Mouse (Mus musculus): ENCODE measurements around the gene Ago3. TPM values are rescaled to one million over a fixed set of nuclear protein-coding genes. Genes with fewer than 3 reads are reported as not detected.

Gene Ago3
- polyA plus RNA-seq, 1 experiment from 2014 or later: 19.9 TPM

DNA sequence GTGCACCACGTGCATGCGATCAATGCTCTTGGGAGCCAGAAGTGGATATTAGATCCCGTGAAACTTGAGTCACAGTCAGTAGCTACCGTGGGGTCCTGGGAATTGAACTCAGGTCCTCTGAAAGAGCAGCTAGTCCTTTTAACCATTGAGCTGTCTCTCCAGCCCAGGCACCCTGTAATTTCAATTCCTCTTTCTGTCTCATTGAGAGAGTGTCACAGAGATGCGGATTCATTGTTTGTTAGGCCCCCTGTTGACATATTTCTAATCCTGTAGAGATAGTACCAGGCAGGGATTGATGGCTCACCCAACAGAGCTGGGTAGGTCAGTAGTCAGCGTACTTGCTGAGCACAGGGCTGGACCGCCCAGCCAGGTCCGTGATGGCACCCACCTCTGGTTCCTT is 139.0 kb downstream of the Ago3 start:
- Histone ChIP-seq H3K9me3 (no peaks in the 10 kb centered on the region), H3K9ac (replicated peaks) (no peak overlapping the region), H3K27me3 (peaks cover 64% of the 10 kb centered on the region), H3K4me1 (peaks cover 6% of the 10 kb centered on the region; the same call in 1 of the 2 replicates), H3K27ac (replicated peaks) (no peak overlapping the region), H3K36me3 (no peaks in the 10 kb centered on the region), H3K4me2 (replicated peaks) (no peak overlapping the region), H3K4me3 (no peak overlapping the region)
- ATAC-seq (ENCODE audit: low FRiP score, low read depth): no peak
- 84% methylated on average over 8 of the region's 8 CpGs for WGBS

DNA sequence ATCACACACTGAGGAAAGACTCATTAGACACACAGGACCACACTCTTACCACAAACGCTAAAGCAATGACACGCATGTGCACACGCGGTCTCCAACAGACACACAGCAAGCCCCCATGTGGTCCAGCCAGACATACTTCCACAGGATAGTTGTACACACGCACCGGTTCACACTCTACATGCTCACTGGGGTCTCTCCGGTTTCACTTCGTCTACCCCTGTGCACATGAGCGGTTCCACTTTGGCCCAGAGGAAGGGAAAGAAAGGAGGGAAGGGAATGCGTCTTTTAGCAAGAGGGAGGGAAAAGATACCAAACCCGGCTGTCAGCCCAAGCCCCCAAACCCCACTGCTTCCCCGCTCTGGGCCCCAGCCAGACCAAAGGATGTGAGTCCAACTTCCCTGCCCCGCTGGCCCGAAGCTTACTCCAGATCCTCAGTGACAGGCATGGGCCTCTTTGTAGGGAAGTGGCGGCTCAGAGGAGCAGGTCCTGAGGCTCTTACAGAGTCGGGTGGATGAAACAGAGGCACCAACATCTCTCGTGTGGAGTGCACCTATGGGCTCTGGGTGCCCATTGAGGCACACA is 141.2 kb downstream of the Ago3 start:
- Histone ChIP-seq H3K36me3 (no peaks in the 10 kb centered on the region), H3K4me1 (peaks cover 6% of the 10 kb centered on the region; the same call in 1 of the 2 replicates), H3K4me2 (replicated peaks) (no peak overlapping the region), H3K4me3 (0 out of 2 replicates have a peak overlapping the region, but pooled peaks have one; percentile 7), H3K27ac (replicated peaks) (no peak overlapping the region), H3K27me3 (peaks cover 71% of the 10 kb centered on the region), H3K9ac (replicated peaks) (no peak overlapping the region), H3K9me3 (no peaks in the 10 kb centered on the region)
- ATAC-seq (ENCODE audit: low FRiP score, low read depth): no peak
- WGBS: 48% methylated on average over 17 of the region's 17 CpGs

- Histone ChIP-seq H3K9ac (replicated peaks) (no peak overlapping the region), H3K4me3 (peak overlapping the region; percentile 39; the same call in 1 of the 2 replicates), H3K9me3 (no peaks in the 10 kb centered on the region), H3K4me1 (peaks cover 6% of the 10 kb centered on the region; the same call in 1 of the 2 replicates), H3K27me3 (peaks cover 73% of the 10 kb centered on the region), H3K4me2 (replicated peaks) (no peak overlapping the region; the same call in 1 of the 2 replicates), H3K36me3 (no peaks in the 10 kb centered on the region), H3K27ac (replicated peaks) (no peak overlapping the region)
- no peak for ATAC-seq (ENCODE audit: low FRiP score, low read depth)
- 28% methylated on average over 11 of the region's 11 CpGs for WGBS
Measured at GRCm38 (mm10) chr4:126287302-126287995, 141.9 kb downstream of the Ago3 start.

- Histone ChIP-seq H3K4me3 (peak within 1 kb of the TSS; percentile 39), H3K4me2 (replicated peaks) (peak within 1 kb of the TSS; percentile 52), H3K36me3 (no peaks in the 10 kb centered on the region), H3K9me3 (no peaks in the 10 kb centered on the region), H3K27me3 (peaks cover 73% of the 10 kb centered on the region), H3K4me1 (peaks cover 6% of the 10 kb centered on the region; the same call in 1 of the 2 replicates), H3K9ac (replicated peaks) (no peak within 1 kb of the TSS; the same call in 1 of the 2 replicates), H3K27ac (replicated peaks) (no peak within 1 kb of the TSS; the same call in 1 of the 2 replicates)
- no peak for ATAC-seq (ENCODE audit: low FRiP score, low read depth)
- whole genome bisulfite sequencing: 3% methylated on average over 34 of the region's 42 CpGs
Measured at GRCm38 (mm10) chr4:126286492-126286891, 142.9 kb downstream of the Ago3 start, which contains the start of gene Col8a2. Gene Col8a2 (plus strand): TSS chr4:126286793.

GRCm38 (mm10) chr4:126283582-126283981 is 145.8 kb downstream of the Ago3 start:
- no peak for ATAC-seq (ENCODE audit: low FRiP score, low read depth)
- WGBS: 88% methylated on average over 8 of the region's 8 CpGs
- 0 out of 2 replicates have a peak overlapping the region, but pooled peaks have one; percentile 0 for H3K9ac ChIP-seq (replicated peaks)
- H3K4me1 ChIP-seq: peaks cover 8% of the 10 kb centered on the region
- no peak overlapping the region for H3K4me3 ChIP-seq
- no peak overlapping the region for H3K27ac ChIP-seq (replicated peaks)
- peaks cover 55% of the 10 kb centered on the region for H3K27me3 ChIP-seq
- no peaks in the 10 kb centered on the region for H3K9me3 ChIP-seq
- H3K4me2 ChIP-seq (replicated peaks): no peak overlapping the region
- no peaks in the 10 kb centered on the region for H3K36me3 ChIP-seq

DNA sequence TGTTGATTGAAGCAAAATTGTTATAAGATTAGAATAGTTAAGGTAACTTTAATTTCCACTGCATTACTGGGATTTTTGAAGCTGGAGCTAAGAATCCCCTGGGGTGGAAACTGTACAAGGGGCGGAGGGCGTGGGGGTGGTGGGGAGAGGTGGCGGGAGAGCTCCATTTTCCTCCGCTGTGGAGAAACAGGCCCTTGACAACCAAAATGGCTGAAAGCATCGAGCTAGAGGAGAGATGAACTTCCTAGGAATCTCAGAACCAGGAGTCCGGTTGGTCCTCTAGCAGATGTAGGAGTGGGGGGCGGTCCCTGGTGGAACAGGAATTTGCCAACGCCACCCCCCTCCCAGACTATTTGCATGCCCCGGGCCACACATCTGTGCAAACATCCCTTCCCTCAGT is 147.7 kb downstream of the Ago3 start:
- 64% methylated on average over 9 of the region's 9 CpGs for WGBS

More for the DNA sequence above, 147.7 kb downstream of the Ago3 start:
- H3K27me3 ChIP-seq: peaks cover 36% of the 10 kb centered on the region
- no peak overlapping the region for H3K27ac ChIP-seq (replicated peaks)
- H3K36me3 ChIP-seq: no peaks in the 10 kb centered on the region
- no peak overlapping the region for H3K4me2 ChIP-seq (replicated peaks)
- no peak overlapping the region for H3K4me3 ChIP-seq
- H3K9me3 ChIP-seq: no peaks in the 10 kb centered on the region
- no peak overlapping the region for H3K9ac ChIP-seq (replicated peaks)
- no peak for ATAC-seq (ENCODE audit: low FRiP score, low read depth)
- peaks cover 12% of the 10 kb centered on the region for H3K4me1 ChIP-seq

Other genes with a start within 250 kb of the Ago3 start
- gene Thrap3, start 226.8 kb downstream of the Ago3 start, polyA plus RNA-seq (2016; fragmentation: Nextera tagmentation; extraction: Ambion mirVana): 265 and 274 TPM in 2 replicates
- gene Map7d1, start 173.2 kb downstream of the Ago3 start, polyA plus RNA-seq (2016; fragmentation: Nextera tagmentation; extraction: Ambion mirVana): 135 and 142 TPM in 2 replicates
- 103 and 108 TPM in 2 replicates for gene Trappc3, start 167.2 kb downstream of the Ago3 start, polyA plus RNA-seq (2016; fragmentation: Nextera tagmentation; extraction: Ambion mirVana)
- 21.7 and 41.3 TPM in 2 replicates for gene Col8a2, start 142.8 kb downstream of the Ago3 start, polyA plus RNA-seq (2016; fragmentation: Nextera tagmentation; extraction: Ambion mirVana)
- 67.2 and 70.5 TPM in 2 replicates for gene Adprhl2, start 107.9 kb downstream of the Ago3 start, polyA plus RNA-seq (2016; fragmentation: Nextera tagmentation; extraction: Ambion mirVana)
- 4.8 and 5.3 TPM in 2 replicates for gene Tekt2, start 103.9 kb downstream of the Ago3 start, polyA plus RNA-seq (2016; fragmentation: Nextera tagmentation; extraction: Ambion mirVana)
- 21.7 and 24.0 TPM in 2 replicates for gene Ago1, start 39.0 kb upstream of the Ago3 start, polyA plus RNA-seq (2016; fragmentation: Nextera tagmentation; extraction: Ambion mirVana)
- 8.2 and 9.7 TPM in 2 replicates for gene Ago4, start 103.9 kb upstream of the Ago3 start, polyA plus RNA-seq (2016; fragmentation: Nextera tagmentation; extraction: Ambion mirVana)
- 34.4 and 35.7 TPM in 2 replicates for gene Clspn, start 127.4 kb upstream of the Ago3 start, polyA plus RNA-seq (2016; fragmentation: Nextera tagmentation; extraction: Ambion mirVana)
- 1.5 and 1.9 TPM in 2 replicates for gene 5730409E04Rik, start 180.3 kb upstream of the Ago3 start, polyA plus RNA-seq (2016; fragmentation: Nextera tagmentation; extraction: Ambion mirVana)
- 435 and 444 TPM in 2 replicates for gene Psmb2, start 248.1 kb upstream of the Ago3 start, polyA plus RNA-seq (2016; fragmentation: Nextera tagmentation; extraction: Ambion mirVana)

Measured in midbrain, embryonic 12.5 days (tissue).